Mouse (Mus musculus) neutrophil, adult 5-6 weeks (primary cell): ENCODE measurements around the gene Tom1l2. TPM values are rescaled to one million over a fixed set of nuclear protein-coding genes. Genes with fewer than 3 reads are reported as not detected.

ENCODE experiments used
- total RNA-seq: library from RNA; stranded (forward); fragments of 200-1000 nt; gene quantifications from 2 replicates; pipeline ENCODE4 v1.2.3, GENCODE M21; 2017

Gene Tom1l2
- total RNA-seq, 1 experiment from 2014 or later: 16.3 TPM

Other genes starting within 250 kb of the Tom1l2 start
- gene Rai1, start 247.9 kb downstream of the Tom1l2 start, total RNA-seq: 13.4 and 14.9 TPM in 2 replicates
- gene Srebf1, start 130.3 kb downstream of the Tom1l2 start, total RNA-seq: 30.3 and 32.2 TPM in 2 replicates
- 0.37 and 0.58 TPM in 2 replicates for gene Drc3, start 424 bp upstream of the Tom1l2 start, total RNA-seq
- 13.3 and 13.8 TPM in 2 replicates for gene Gid4, start 64.2 kb upstream of the Tom1l2 start, total RNA-seq
- gene Atpaf2, start 65.6 kb upstream of the Tom1l2 start, total RNA-seq: 20.9 and 29.6 TPM in 2 replicates
- gene Drg2, start 101.7 kb upstream of the Tom1l2 start, total RNA-seq: 29.7 and 31.2 TPM in 2 replicates
- gene Myo15, start 116.4 kb upstream of the Tom1l2 start, total RNA-seq: 0.12 TPM in 2 replicates
- gene Alkbh5, start 183.5 kb upstream of the Tom1l2 start, total RNA-seq: 38.1 and 40.3 TPM in 2 replicates